Mouse (Mus musculus): ENCODE measurements around the gene Zfp428.

Zfp428 gene

GRCm38 (mm10) chr7:24547534-24548036 is 40.8 kb downstream of the Zfp428 start:
- DNase-seq (ENCODE audit: low read depth, low spot score), result peak; percentile 4

- no peak for DNase-seq (ENCODE audit: low read depth, low spot score)
Measured at GRCm38 (mm10) chr7:24551985-24552759, 45.4 kb downstream of the Zfp428 start.

- DNase-seq (ENCODE audit: low read depth, low spot score), result no peak
Measured at GRCm38 (mm10) chr7:24555786-24556185, 49.0 kb downstream of the Zfp428 start.

- DNase-seq (ENCODE audit: low read depth, low spot score), result no peak
Measured at GRCm38 (mm10) chr7:24561450-24561849, 54.6 kb downstream of the Zfp428 start.

GRCm38 (mm10) chr7:24563191-24563836 is 56.5 kb downstream of the Zfp428 start:
- DNase-seq (ENCODE audit: low read depth, low spot score), result no peak

- DNase-seq (ENCODE audit: low read depth, low spot score), result no peak
Measured at GRCm38 (mm10) chr7:24563837-24564206, 57.0 kb downstream of the Zfp428 start.

GRCm38 (mm10) chr7:24564607-24565265 is 57.9 kb downstream of the Zfp428 start:
- peak; percentile 73 for DNase-seq (ENCODE audit: low read depth, low spot score)

Data from 3T3-L1 (cell line).